Mouse (Mus musculus) layer of hippocampus, postnatal 10 days (tissue): ENCODE results near the gene Ubash3a. TPM values are rescaled to one million over a fixed set of nuclear protein-coding genes. Genes with fewer than 3 reads are reported as not detected.

ENCODE experiments used
- DNase-seq, 2 experiments: peaks; one replicate each; pipeline ENCODE4 v3.0.0; 2021; ENCODE audit warnings: low spot score in 2 of 2
- long read RNA-seq: library from polyadenylated mRNA; stranded (forward); transcript quantifications from one replicate; pipeline ENCODE4 v2.0.0, GENCODE M21; 2023
- total RNA-seq, 2 experiments: library from RNA; stranded (reverse); gene quantifications; 2 replicates each; pipeline ENCODE4 v1.2.3; 2021

Gene Ubash3a
- total RNA-seq, result 1 to 10 TPM in 1 of 2 experiments, under 1 TPM in 1; 0.51 to 1.5 TPM
- long read RNA-seq, result 0 reads

DNA sequence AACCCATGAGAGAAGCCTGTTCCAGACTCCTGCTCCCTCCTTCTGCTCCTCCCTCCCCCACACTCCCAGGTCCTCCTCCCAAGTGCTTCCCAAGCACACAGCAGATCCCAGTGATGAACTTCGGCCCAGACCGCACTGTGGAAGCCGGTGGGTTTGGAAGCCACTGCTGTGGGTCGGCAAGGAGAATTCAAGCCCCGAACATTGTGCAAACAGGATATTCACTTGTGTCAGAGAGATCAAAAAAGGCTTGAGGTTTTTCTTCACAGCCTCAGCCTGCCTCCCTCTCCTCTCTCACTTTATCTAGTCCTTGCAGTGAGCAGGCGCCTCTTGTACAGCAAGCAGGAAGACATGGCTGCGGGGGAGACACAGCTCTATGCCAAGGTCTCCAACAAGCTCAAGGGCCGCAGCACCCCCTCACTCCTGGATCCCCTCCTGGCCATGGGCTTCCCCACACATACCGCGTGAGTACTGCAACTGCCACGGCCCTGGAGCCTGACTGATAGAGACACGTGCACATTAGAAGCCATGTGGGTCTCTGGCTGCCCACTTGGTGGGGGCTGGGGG, at the start of gene Ubash3a:
Gene Ubash3a, plus strand, starts transcription at position 103 of the 564 bp plus-strand sequence.
- no peak for DNase-seq

GRCm38 (mm10) chr17:31157921-31158320, 49.8 kb upstream of the Ubash3a start:
- no peak for DNase-seq

GRCm38 (mm10) chr17:31160291-31160690, 47.4 kb upstream of the Ubash3a start:
- no peak for DNase-seq

DNA sequence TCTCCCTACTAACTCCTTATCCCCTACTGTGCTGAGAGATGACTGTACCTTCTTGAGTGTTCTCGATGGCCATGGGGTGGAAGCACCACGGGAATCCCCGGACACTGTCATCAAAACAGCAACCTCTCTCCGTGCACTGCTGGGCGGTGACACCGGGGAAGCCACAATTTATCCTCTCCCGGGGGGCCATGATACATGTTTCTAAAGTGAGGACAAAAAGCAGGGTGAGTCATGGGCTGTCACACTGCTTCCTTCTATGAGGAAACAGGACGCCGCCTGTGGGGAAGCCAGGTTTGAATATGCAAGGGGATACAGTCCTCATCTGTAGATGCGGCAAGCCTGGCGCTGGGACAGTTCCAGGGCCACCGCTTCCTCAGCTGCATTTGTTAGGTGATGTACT, 45.1 kb upstream of the Ubash3a start:
- DNase-seq, result no peak

DNA sequence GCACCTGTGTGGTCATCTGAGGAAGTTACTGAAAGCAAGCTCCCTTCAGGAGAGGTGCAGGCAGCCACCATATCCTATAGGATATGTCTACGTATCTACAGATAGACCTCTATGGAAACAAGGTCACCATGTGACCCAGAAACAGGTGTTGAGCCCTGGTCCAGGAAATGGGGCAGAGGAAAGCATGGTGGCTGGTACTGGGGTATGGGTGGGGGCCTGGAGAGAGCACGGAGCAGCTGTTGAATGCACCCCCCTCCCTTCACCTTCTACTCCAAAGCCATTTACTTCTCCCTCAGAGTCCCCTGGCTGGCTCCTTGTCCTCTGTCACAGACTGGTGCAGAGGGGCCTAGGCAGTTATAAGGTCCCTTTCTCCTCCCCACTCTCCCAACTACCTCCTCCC, 43.9 kb upstream of the Ubash3a start:
- DNase-seq, result no peak

DNA sequence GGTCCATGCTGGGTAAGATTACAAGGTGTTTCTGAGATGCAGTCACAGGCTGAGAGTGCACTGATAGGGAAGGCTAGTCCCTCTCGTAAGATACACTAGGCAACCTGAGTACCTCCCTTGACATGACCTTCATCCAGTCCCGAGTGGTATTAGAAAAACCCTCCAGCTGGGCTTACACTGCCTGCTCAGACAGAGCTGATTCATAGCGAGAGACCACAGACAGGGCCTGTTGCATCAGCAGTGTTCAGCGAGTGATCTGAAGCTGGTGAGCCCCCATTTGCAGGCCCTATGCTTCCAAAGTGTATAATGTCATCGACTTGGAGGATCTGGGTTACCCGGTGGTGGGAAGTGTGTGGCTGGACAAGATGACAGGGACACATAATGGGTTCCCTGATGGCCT, 42.5 kb upstream of the Ubash3a start, which contains the start of gene Tff1:
Gene Tff1, minus strand, starts transcription at position 151 of the 400 bp plus-strand sequence.
- no peak for DNase-seq

DNA sequence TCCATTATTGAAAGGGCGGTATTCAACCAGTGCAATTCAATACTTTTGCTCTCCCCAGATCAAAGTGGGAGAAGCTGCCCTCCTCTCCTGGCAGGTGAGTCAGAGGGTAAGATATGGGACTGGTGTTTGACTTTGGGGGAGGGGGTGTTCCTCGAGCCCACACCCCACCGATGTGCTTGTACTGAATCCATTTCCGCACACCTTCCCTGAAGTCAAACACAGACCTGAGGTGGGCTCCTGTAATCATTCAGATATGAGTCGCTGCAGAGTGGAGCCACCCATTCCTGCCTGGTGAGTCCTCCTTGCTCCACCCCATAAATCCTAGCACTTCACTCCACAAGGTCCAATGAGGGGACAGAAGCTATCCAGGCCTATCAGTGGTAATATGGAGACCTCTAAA, 37.9 kb upstream of the Ubash3a start:
- DNase-seq, result no peak

DNA sequence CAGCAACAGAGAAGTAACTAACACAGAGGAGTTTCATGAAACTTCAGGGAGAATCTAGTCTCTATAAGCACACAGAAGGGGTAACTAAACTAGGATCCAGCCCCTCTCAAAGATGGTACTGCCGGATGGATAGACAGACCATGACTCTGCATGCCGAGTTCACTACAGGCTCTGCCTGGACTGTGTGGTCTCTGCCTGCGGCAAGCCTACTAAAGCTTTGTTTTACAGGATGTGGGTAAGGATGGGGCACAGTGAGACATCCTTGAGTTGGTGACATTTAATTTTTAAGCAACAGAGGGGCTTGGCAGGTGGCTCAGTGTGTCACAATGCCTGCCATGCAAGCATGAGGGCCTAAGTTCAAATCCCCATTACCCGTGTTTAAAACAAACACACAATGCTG, 31.4 kb upstream of the Ubash3a start:
- no peak for DNase-seq

GRCm38 (mm10) chr17:31181490-31181889, 26.2 kb upstream of the Ubash3a start:
- DNase-seq, result no peak

DNA sequence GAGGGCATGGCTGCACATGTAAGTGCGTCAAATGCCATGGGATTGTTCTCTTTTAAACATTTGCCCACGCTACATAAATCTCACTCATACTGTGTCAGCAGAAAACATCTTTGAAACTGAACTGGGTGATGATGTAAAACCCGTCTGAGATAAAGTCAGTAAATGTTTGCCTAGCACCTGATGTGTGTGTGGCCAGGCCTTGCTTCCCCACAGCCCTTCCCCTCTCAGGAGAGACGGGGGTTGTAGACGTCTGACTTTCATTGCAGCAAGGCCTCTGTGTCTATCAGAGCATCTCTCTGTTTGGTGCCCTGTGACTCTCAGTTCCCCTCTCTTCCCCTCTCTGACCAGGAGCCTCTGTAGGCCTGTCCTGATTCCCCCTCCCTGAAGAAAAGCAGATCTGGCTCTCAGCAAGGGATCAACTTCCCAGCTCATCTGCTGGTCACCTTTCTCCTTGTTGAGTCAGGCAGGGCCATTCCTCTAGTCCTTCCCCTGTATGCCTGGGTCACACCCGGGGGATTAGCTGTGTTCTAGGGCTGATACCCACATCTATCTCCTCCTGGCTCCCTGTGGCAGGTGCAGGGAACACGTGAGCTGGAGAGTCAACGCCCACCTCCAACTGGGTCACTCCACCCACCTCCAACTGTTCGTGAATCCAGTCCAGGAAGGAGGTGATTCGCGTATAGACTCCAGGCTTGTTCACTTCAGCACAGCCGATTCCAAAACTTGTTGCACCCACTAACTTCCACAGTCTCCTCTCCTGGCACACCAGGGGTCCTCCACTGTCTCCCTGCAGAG, 24.3 kb upstream of the Ubash3a start:
- DNase-seq, result peak in 1 of 2 experiments; percentile 33

GRCm38 (mm10) chr17:31184269-31184990, 23.2 kb upstream of the Ubash3a start:
- no peak for DNase-seq

DNA sequence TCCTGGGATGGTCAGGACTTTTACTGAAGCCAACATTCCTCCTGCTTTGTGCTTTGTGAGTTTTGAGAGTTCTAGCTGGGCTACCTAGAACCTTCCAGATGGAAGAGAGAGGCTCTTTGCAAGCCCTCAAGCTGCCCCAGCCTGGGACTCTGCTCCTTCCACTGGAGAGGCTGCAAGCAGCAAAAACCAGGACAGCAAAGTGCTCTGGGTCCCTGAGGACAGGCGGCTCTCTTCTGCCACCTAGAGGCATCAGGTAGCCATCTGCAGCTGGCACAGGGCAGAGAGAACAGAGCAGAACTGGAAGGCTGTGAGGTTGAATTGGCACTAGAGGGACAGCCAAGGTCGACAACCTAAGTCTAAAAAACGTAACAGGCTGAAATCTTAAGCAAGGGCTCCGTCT, 20.3 kb upstream of the Ubash3a start:
- DNase-seq, result peak; percentile 74 to 80

DNA sequence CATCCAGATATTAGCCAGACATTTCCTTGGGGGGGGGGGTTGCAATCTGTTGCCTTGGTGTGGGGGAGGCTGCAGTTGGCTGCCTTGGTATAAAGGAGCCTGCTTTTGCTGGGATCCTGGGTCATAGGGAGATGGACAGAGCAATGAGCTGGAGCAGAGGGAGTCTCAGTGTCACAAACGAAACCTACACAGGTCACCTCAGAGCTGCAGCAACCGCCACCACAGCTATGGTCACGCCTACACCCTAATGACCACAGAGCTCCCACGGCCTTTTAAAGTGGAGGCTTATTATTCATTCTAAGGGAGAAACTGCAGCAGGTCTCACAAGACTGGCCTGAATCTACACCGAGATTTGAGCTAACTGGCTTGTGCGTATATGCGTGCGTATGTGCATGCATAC, 15.8 kb upstream of the Ubash3a start:
- no peak for DNase-seq

DNA sequence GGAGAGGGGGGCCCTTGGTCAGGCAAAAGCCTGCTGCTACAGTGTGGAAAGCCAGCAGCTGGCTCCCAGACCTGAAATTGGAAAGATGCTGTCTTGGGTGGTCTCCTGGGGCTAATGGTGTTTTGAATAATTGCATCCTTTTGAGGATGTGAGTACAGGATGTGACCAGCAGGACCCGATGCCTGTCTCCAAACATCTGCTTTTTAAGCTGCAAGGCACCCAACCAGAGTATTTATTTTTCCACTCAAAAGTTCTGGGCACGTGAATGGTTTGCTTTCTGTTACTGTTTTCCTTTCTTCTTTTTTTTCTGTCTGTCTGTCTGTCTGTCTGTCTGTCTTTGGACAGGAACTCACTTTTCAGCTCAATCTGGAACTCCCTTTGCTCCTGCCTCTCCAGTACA, 15.0 kb upstream of the Ubash3a start:
- DNase-seq, result no peak

GRCm38 (mm10) chr17:31193360-31193759, 14.3 kb upstream of the Ubash3a start:
- no peak for DNase-seq

- no peak for DNase-seq
Measured at GRCm38 (mm10) chr17:31195207-31195606, 12.5 kb upstream of the Ubash3a start.

DNA sequence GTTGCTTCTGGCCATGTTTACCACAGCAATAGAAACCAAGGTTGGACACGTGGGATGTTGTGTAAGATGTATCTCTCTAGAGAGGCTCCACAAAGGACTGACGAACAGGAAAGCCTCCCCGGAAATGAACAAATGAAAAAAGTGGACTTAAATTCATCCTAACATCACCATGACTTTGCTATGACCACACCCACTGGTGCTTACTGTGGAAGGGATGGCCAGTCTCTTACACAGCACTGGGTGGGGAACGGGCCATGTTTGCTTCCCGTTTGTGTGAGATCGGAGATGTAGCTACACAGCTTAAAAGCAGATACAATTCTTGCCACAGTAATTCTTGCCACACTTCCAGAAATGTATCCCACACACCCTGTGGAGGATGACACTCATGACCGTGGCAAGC, 11.4 kb upstream of the Ubash3a start:
- DNase-seq, result no peak

- DNase-seq, result no peak
Measured at GRCm38 (mm10) chr17:31198877-31199276, 8.8 kb upstream of the Ubash3a start, which contains the start of gene Tmprss3. Gene Tmprss3, minus strand, starts transcription at chr17:31198977.

DNA sequence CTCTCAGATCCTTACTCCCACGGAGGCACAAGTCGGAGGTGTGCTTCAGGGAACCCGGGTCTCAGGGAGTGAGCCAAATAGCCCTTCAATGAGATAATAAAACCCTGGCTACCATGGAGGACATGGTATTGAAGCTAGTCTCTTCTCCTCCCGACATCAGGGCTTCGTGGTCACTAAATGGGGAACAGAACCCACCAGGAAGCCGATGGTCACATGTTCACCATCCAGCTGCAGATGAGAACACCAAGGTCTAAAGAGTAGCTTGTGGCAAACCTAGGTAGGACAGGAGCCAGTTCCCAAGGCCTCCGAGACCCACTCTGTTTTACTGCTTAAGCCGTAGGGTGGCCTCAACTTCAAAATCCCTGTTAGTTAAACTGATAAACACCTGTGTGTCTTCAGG, 981 bp downstream of the Ubash3a start:
- DNase-seq, result no peak

- no peak for DNase-seq
Measured at GRCm38 (mm10) chr17:31209376-31209930, 1.8 kb downstream of the Ubash3a start.

DNA sequence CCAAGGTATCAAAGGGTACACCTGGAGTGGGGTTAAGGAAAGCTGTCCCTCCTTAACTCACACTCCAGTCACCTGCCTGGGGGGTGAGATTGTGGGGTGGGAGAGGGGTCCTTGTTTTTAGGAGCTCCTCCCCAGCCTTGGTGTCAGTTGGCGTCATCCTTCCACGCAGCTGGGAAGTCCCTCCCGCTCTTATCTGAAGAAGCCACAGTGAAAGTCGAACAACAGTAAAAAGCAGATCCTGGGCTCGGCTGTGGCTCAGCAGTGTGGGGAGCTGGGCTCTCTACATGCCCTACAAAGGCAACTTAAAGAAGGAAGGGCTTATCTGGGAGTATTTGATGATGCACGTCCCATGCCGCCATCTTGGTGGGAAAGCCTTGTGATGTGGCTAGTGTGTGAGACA, 2.6 kb downstream of the Ubash3a start:
- DNase-seq, result no peak

DNA sequence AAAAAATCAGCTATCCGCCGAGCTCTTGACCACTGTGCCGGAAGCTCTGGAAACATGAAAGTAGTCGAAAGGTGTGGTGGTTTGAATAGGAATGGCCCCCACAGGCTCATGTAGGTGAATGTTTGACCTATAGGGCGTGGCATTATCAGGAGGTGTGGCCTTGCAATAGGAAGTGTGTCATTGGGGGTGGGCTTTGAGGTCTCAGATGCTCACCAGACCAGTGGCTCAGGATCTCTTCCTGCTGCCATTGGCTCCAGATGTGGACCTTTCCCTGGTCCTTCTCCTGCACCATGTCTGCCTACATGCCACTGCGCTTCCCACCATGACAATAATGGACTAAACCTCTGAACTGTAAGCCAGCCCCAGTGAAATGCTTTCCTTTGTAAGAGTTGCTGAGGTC, 4.2 kb downstream of the Ubash3a start:
- DNase-seq, result no peak
